Mouse (Mus musculus) heart, postnatal 36 days (tissue): ENCODE data around the gene Sacm1l. TPM values are rescaled to one million over a fixed set of nuclear protein-coding genes. Genes with fewer than 3 reads are reported as not detected.

Source experiments
- DNase-seq, 2 experiments: peaks; one replicate each; pipeline ENCODE4 v3.0.0; 2021 to 2022
- intact Hi-C: fragments of 180-260 bp; cut with DNase I; formaldehyde crosslinking; loops from one replicate; pipeline ENCODE4 v1.15.1; 2025
- total RNA-seq, 2 experiments: library from RNA; stranded (reverse); gene quantifications; 2 replicates each; pipeline ENCODE4 v1.2.3; 2021

Gene Sacm1l
- 10 to 100 TPM; 32.2 to 32.9 TPM for total RNA-seq

GRCm38 (mm10) chr9:123529392-123530157 is at the start of gene Sacm1l:
Sacm1l (plus strand) TSS chr9:123529759.
- intact Hi-C loops = loop anchor here (5.0 to 10.0 kb wide), 3 partner anchors 165 to 375 kb away; partner anchors contain the start of genes Clec3b, Lars2 and Tmem158
- peak; percentile 96 to 97 for DNase-seq

- intact Hi-C loops = loop anchor here (1.0 kb wide), 2 partner anchors 24 to 47 kb away; no protein-coding TSS in a partner anchor
- DNase-seq = peak in 1 of 2 experiments; percentile 37
These were observed 49.7 kb upstream of the Sacm1l start for GRCm38 (mm10) chr9:123479876-123480252.

GRCm38 (mm10) chr9:123480253-123480921 is 49.2 kb upstream of the Sacm1l start:
- intact Hi-C loops = no loop called here
- no peak for DNase-seq

- intact Hi-C loops = no loop called here
- DNase-seq = no peak
These were observed 48.4 kb upstream of the Sacm1l start for GRCm38 (mm10) chr9:123481136-123481535.

GRCm38 (mm10) chr9:123483598-123483997 is 46.0 kb upstream of the Sacm1l start:
- DNase-seq = no peak
- intact Hi-C loops = no loop called here

GRCm38 (mm10) chr9:123484830-123485229 is 44.7 kb upstream of the Sacm1l start:
- DNase-seq = no peak
- intact Hi-C loops = no loop called here

- intact Hi-C loops = no loop called here
- DNase-seq = no peak
These were observed 44.0 kb upstream of the Sacm1l start for GRCm38 (mm10) chr9:123485561-123485960.

GRCm38 (mm10) chr9:123486635-123487034 is 42.9 kb upstream of the Sacm1l start:
- DNase-seq = no peak
- intact Hi-C loops = no loop called here

GRCm38 (mm10) chr9:123489073-123489472 is 40.5 kb upstream of the Sacm1l start:
- no peak for DNase-seq
- intact Hi-C loops = no loop called here

GRCm38 (mm10) chr9:123489727-123490343 is 39.7 kb upstream of the Sacm1l start:
- no peak for DNase-seq
- intact Hi-C loops = no loop called here

GRCm38 (mm10) chr9:123490930-123491329 is 38.6 kb upstream of the Sacm1l start:
- DNase-seq = no peak
- intact Hi-C loops = no loop called here

- intact Hi-C loops = no loop called here
- peak in 1 of 2 experiments; percentile 64 for DNase-seq
These were observed 37.5 kb upstream of the Sacm1l start for GRCm38 (mm10) chr9:123491917-123492585.

- intact Hi-C loops = no loop called here
- DNase-seq = no peak
These were observed 32.9 kb upstream of the Sacm1l start for GRCm38 (mm10) chr9:123496665-123497064.

GRCm38 (mm10) chr9:123497906-123498305 is 31.7 kb upstream of the Sacm1l start:
- intact Hi-C loops = no loop called here
- no peak for DNase-seq

- intact Hi-C loops = loop anchor here (5.0 kb wide), 1 partner anchor 238 kb away; the partner anchor contains the start of gene Tmem158
- no peak for DNase-seq
These were observed 29.1 kb upstream of the Sacm1l start for GRCm38 (mm10) chr9:123500480-123500879.

- DNase-seq = no peak
- intact Hi-C loops = loop anchor here (5.0 kb wide), 1 partner anchor 241 kb away; the partner anchor contains the start of gene Tmem158
These were observed 26.3 kb upstream of the Sacm1l start for GRCm38 (mm10) chr9:123503171-123503834.

GRCm38 (mm10) chr9:123504325-123504724 is 25.2 kb upstream of the Sacm1l start:
- intact Hi-C loops = loop anchor here (1.0 to 5.0 kb wide), 3 partner anchors 25 to 242 kb away; partner anchors contain the start of gene Tmem158
- DNase-seq = peak in 1 of 2 experiments; percentile 56

- DNase-seq = no peak
- intact Hi-C loops = no loop called here
These were observed 24.0 kb upstream of the Sacm1l start for GRCm38 (mm10) chr9:123505598-123505997.

GRCm38 (mm10) chr9:123506270-123507146 is 23.1 kb upstream of the Sacm1l start:
- no peak for DNase-seq
- intact Hi-C loops = no loop called here
